Mouse (Mus musculus): Measurements from ENCODE around the gene Gm28035. TPM values are rescaled to one million over a fixed set of nuclear protein-coding genes. Genes with fewer than 3 reads are reported as not detected.
A peak's percentile ranks its signal among the peaks of the same experiment; 100 is the strongest.

The Gm28035 gene
- polyA plus RNA-seq, 1 experiment from 2014 or later = not detected

GRCm38 (mm10) chr2:30239777-30240176 is 590 bp upstream of the Gm28035 start:
- Histone ChIP-seq H3K9me3 (no peaks in the 10 kb centered on the region), H3K27ac (0 out of 2 replicates have a peak overlapping the region, but pooled peaks have one; percentile 23), H3K36me3 (peaks cover 49% of the 10 kb centered on the region), H3K4me2 (no peak overlapping the region), H3K4me3 (replicated peaks) (peak overlapping the region; percentile 94; the same call in 1 of the 2 replicates), H3K9ac (replicated peaks) (peak overlapping the region; percentile 83; the same call in 1 of the 2 replicates), H3K4me1 (replicated peaks) (peaks cover 34% of the 10 kb centered on the region), H3K27me3 (no peaks in the 10 kb centered on the region)
- WGBS = 88% methylated on average over 4 of the region's 4 CpGs
- no peak for ATAC-seq (ENCODE audit: insufficient number of reproducible peaks, insufficient read depth, low FRiP score, low TSS enrichment, low read depth)

- H3K36me3 ChIP-seq = peaks cover 69% of the 10 kb centered on the region
Measured at GRCm38 (mm10) chr2:30242509-30242908, 2.1 kb downstream of the Gm28035 start.

DNA sequence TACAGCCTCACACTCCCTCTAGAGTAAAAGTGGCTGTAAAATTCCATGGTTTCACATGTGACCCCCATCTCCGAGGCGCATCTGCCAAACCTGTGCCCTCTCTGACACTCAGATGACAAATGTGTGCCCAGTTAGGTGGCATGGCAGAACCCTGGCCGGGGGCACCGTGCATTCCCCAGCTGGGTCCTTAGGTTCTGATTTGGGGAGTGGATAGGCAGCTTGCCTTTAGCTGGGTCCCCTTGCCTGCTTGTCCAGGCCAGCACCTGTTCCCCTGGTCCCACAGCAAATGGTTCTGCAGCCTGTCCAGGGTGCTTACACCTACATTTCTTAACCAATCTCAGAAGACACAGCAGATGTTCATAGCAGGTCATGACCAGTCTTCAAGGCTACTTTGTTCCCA is 3.0 kb downstream of the Gm28035 start:
- WGBS = 89% methylated on average over 4 of the region's 4 CpGs
- H3K9ac ChIP-seq (replicated peaks) = no peak overlapping the region
- H3K4me3 ChIP-seq (replicated peaks) = no peak overlapping the region
- peak overlapping the region; percentile 62; the same call in 1 of the 2 replicates for H3K27ac ChIP-seq
- H3K4me1 ChIP-seq (replicated peaks) = peaks cover 37% of the 10 kb centered on the region
- H3K9me3 ChIP-seq = no peaks in the 10 kb centered on the region
- no peak overlapping the region for H3K4me2 ChIP-seq
- H3K36me3 ChIP-seq = peaks cover 77% of the 10 kb centered on the region
- no peak for ATAC-seq (ENCODE audit: insufficient number of reproducible peaks, insufficient read depth, low FRiP score, low TSS enrichment, low read depth)
- H3K27me3 ChIP-seq = no peaks in the 10 kb centered on the region

More at GRCm38 (mm10) chr2:30242509-30242908, 2.1 kb downstream of the Gm28035 start:
- H3K9ac ChIP-seq (replicated peaks) = no peak overlapping the region
- peak overlapping the region; percentile 66; the same call in 1 of the 2 replicates for H3K27ac ChIP-seq
- H3K4me3 ChIP-seq (replicated peaks) = no peak overlapping the region
- ATAC-seq (ENCODE audit: insufficient number of reproducible peaks, insufficient read depth, low FRiP score, low TSS enrichment, low read depth) = no peak
- no peaks in the 10 kb centered on the region for H3K9me3 ChIP-seq
- no peak overlapping the region for H3K4me2 ChIP-seq
- WGBS = 43% methylated on average over 4 of the region's 4 CpGs
- no peaks in the 10 kb centered on the region for H3K27me3 ChIP-seq
- peaks cover 39% of the 10 kb centered on the region for H3K4me1 ChIP-seq (replicated peaks)

- Histone ChIP-seq H3K27ac (peak overlapping the region; percentile 84), H3K36me3 (peaks cover 90% of the 10 kb centered on the region), H3K9ac (replicated peaks) (no peak overlapping the region), H3K9me3 (no peaks in the 10 kb centered on the region), H3K4me3 (replicated peaks) (no peak overlapping the region), H3K4me1 (replicated peaks) (peaks cover 24% of the 10 kb centered on the region), H3K27me3 (no peaks in the 10 kb centered on the region), H3K4me2 (no peak overlapping the region)
- 67% methylated on average over 7 of the region's 7 CpGs for WGBS
- no peak for ATAC-seq (ENCODE audit: insufficient number of reproducible peaks, insufficient read depth, low FRiP score, low TSS enrichment, low read depth)
Measured at GRCm38 (mm10) chr2:30244595-30245178, 4.3 kb downstream of the Gm28035 start.

DNA sequence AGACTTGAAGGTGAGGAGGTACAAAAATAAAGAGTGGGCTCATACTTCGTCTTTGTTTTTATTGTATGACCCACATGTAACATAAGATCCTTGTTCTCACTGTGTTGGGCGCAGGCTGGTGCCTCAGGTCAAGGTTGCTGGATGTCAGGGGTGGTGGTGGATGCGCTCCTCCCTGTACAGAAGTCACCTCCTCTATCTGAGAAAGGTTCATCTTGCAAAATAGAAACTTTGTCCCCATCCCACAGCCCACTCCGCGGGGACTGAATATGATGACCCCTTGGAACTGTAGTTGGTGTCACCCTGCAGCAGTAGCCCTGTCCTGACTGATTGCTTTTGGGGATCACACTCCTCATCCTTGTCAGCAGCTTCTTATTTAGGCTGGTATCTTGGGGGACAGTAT is 6.7 kb downstream of the Gm28035 start:
- Histone ChIP-seq H3K4me2 (no peak overlapping the region), H3K27me3 (no peaks in the 10 kb centered on the region), H3K27ac (no peak overlapping the region), H3K9me3 (no peaks in the 10 kb centered on the region), H3K4me1 (replicated peaks) (peaks cover 31% of the 10 kb centered on the region), H3K4me3 (replicated peaks) (no peak overlapping the region), H3K36me3 (peaks cover 91% of the 10 kb centered on the region), H3K9ac (replicated peaks) (no peak overlapping the region)
- ATAC-seq (ENCODE audit: insufficient number of reproducible peaks, insufficient read depth, low FRiP score, low TSS enrichment, low read depth) = no peak
- WGBS = 91% methylated on average over 5 of the region's 5 CpGs

- no peak for ATAC-seq (ENCODE audit: insufficient number of reproducible peaks, insufficient read depth, low FRiP score, low TSS enrichment, low read depth)
- no peak overlapping the region for H3K27ac ChIP-seq
- no peak overlapping the region for H3K4me2 ChIP-seq
- H3K27me3 ChIP-seq = no peaks in the 10 kb centered on the region
- H3K9me3 ChIP-seq = no peaks in the 10 kb centered on the region
- H3K4me3 ChIP-seq (replicated peaks) = no peak overlapping the region
- 85% methylated on average over 4 of the region's 4 CpGs for WGBS
- no peak overlapping the region for H3K9ac ChIP-seq (replicated peaks)
- peaks cover 29% of the 10 kb centered on the region for H3K4me1 ChIP-seq (replicated peaks)
- peaks cover 91% of the 10 kb centered on the region for H3K36me3 ChIP-seq
Measured at GRCm38 (mm10) chr2:30247681-30248080, 7.3 kb downstream of the Gm28035 start.

GRCm38 (mm10) chr2:30249182-30249581 is 8.8 kb downstream of the Gm28035 start:
- H3K27ac ChIP-seq = no peak overlapping the region
- H3K36me3 ChIP-seq = peaks cover 91% of the 10 kb centered on the region
- no peak overlapping the region for H3K4me3 ChIP-seq (replicated peaks)
- no peak for ATAC-seq (ENCODE audit: insufficient number of reproducible peaks, insufficient read depth, low FRiP score, low TSS enrichment, low read depth)
- H3K9ac ChIP-seq (replicated peaks) = no peak overlapping the region
- H3K4me2 ChIP-seq = no peak overlapping the region
- no peaks in the 10 kb centered on the region for H3K27me3 ChIP-seq
- no peaks in the 10 kb centered on the region for H3K9me3 ChIP-seq
- 88% methylated on average over 3 of the region's 3 CpGs for WGBS
- peaks cover 24% of the 10 kb centered on the region for H3K4me1 ChIP-seq (replicated peaks)

GRCm38 (mm10) chr2:30250166-30251128 is 10.1 kb downstream of the Gm28035 start:
- WGBS = 87% methylated on average over 10 of the region's 10 CpGs
- Histone ChIP-seq H3K27ac (no peak overlapping the region), H3K4me2 (no peak overlapping the region), H3K4me1 (replicated peaks) (peaks cover 14% of the 10 kb centered on the region), H3K9ac (replicated peaks) (no peak overlapping the region; the same call in 1 of the 2 replicates), H3K9me3 (no peaks in the 10 kb centered on the region), H3K36me3 (peaks cover 94% of the 10 kb centered on the region), H3K4me3 (replicated peaks) (no peak overlapping the region), H3K27me3 (no peaks in the 10 kb centered on the region)
- no peak for ATAC-seq (ENCODE audit: insufficient number of reproducible peaks, insufficient read depth, low FRiP score, low TSS enrichment, low read depth)

GRCm38 (mm10) chr2:30251417-30252104 is 11.2 kb downstream of the Gm28035 start:
- WGBS = 84% methylated on average over 5 of the region's 5 CpGs
- H3K4me1 ChIP-seq (replicated peaks) = peaks cover 9% of the 10 kb centered on the region
- H3K27ac ChIP-seq = no peak overlapping the region
- H3K4me3 ChIP-seq (replicated peaks) = no peak overlapping the region
- ATAC-seq (ENCODE audit: insufficient number of reproducible peaks, insufficient read depth, low FRiP score, low TSS enrichment, low read depth) = no peak; the same call in 1 of the 2 replicates
- no peaks in the 10 kb centered on the region for H3K9me3 ChIP-seq
- no peaks in the 10 kb centered on the region for H3K27me3 ChIP-seq
- peaks cover 96% of the 10 kb centered on the region for H3K36me3 ChIP-seq
- H3K4me2 ChIP-seq = no peak overlapping the region
- H3K9ac ChIP-seq (replicated peaks) = no peak overlapping the region

- Histone ChIP-seq H3K9me3 (no peaks in the 10 kb centered on the region), H3K36me3 (peaks cover 99% of the 10 kb centered on the region), H3K27me3 (no peaks in the 10 kb centered on the region), H3K4me2 (no peak overlapping the region), H3K27ac (no peak overlapping the region), H3K9ac (replicated peaks) (no peak overlapping the region), H3K4me1 (replicated peaks) (peaks cover 9% of the 10 kb centered on the region), H3K4me3 (replicated peaks) (no peak overlapping the region)
- ATAC-seq (ENCODE audit: insufficient number of reproducible peaks, insufficient read depth, low FRiP score, low TSS enrichment, low read depth) = no peak
- 80% methylated on average over 3 of the region's 3 CpGs for WGBS
Measured at GRCm38 (mm10) chr2:30252521-30252920, 12.2 kb downstream of the Gm28035 start.

DNA sequence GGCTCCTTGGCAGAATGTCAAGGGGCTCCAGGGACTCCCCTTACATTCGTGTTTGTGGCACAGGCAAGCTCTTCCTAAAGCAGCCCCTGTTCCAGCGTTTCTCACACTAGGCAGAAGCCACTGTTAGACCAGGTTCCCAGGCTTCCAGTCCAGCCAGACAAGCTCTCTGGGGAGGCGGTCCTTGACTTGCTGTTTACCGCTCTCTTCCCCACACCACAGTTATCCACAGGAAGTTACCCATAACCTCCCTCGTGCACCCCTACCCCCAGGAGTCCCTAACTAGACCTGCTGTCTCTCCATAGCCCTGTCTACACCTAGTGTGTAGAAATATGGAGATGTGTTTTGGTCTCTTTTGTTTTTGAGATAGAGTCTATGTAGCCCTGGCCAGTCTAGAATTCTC is 13.4 kb downstream of the Gm28035 start:
- no peak overlapping the region for H3K27ac ChIP-seq
- no peaks in the 10 kb centered on the region for H3K27me3 ChIP-seq
- no peaks in the 10 kb centered on the region for H3K9me3 ChIP-seq
- no peak overlapping the region for H3K9ac ChIP-seq (replicated peaks)
- peaks cover 9% of the 10 kb centered on the region for H3K4me1 ChIP-seq (replicated peaks)
- ATAC-seq (ENCODE audit: insufficient number of reproducible peaks, insufficient read depth, low FRiP score, low TSS enrichment, low read depth) = no peak
- H3K36me3 ChIP-seq = peaks cover 100% of the 10 kb centered on the region
- no peak overlapping the region for H3K4me2 ChIP-seq
- no peak overlapping the region for H3K4me3 ChIP-seq (replicated peaks)
- 84% methylated on average over 5 of the region's 5 CpGs for WGBS

Measured in limb, embryonic 12.5 days (tissue).